Mouse (Mus musculus) heart, adult 2 months (tissue): Measurements from ENCODE around the gene Thbs2.

Experiments used
- CTCF ChIP-seq: fragments of 200-600 bp; IDR thresholded peaks from 2 replicates; pipeline ENCODE4 v1.8.1; 2022; ENCODE audit warnings: antibody characterized with exemption, mild to moderate bottlenecking, moderate library complexity
- EP300 ChIP-seq: fragments of 200-500 bp; IDR thresholded peaks from 2 replicates; pipeline ENCODE4 v1.6.1; 2011; ENCODE audit warnings: low read depth, low read length, control low read depth; ENCODE audit not compliant: insufficient read depth
- POLR2A ChIP-seq: fragments of 200-500 bp; IDR thresholded peaks from 2 replicates; pipeline ENCODE4 v1.6.1; 2011; ENCODE audit warnings: mild to moderate bottlenecking, low read depth, low read length, control low read depth; ENCODE audit not compliant: insufficient read depth

GRCm38 (mm10) chr17:14705466-14705865 lies 11.4 kb upstream of the Thbs2 start:
- no peak for TF ChIP-seq EP300
- no peak for TF ChIP-seq POLR2A
- no peak for TF ChIP-seq CTCF
